Mouse (Mus musculus) bone marrow, adult 2 months (tissue): ENCODE data around the gene Tmem200a.

Source experiments
- CTCF ChIP-seq: fragments of 200-500 bp; IDR thresholded peaks from 2 replicates; pipeline ENCODE4 v1.5.1; 2011; ENCODE audit warnings: low read length, control low read depth; ENCODE audit not compliant: control insufficient read depth, insufficient read depth
- POLR2A ChIP-seq: fragments of 200-500 bp; IDR thresholded peaks from 2 replicates; pipeline ENCODE4 v1.6.1; 2011; ENCODE audit warnings: low read depth, mild to moderate bottlenecking, control low read depth, low read length, borderline replicate concordance; ENCODE audit not compliant: control insufficient read depth

- TF ChIP-seq POLR2A = no peak
- no peak for TF ChIP-seq CTCF
These were observed 24.6 kb upstream of the Tmem200a start for GRCm38 (mm10) chr10:26103330-26103982.
